Mouse (Mus musculus) ovary, adult 10 weeks (tissue): ENCODE results near the gene Nlrp10. TPM values are rescaled to one million over a fixed set of nuclear protein-coding genes. Genes with fewer than 3 reads are reported as not detected.

ENCODE experiments used
- polyA plus RNA-seq: library from polyadenylated mRNA; stranded (reverse); fragments of 350-450 nt; fragmentation: Illumina TruSeq; extraction: RNeasy Lipid Tissue Mini Kit (QIAGEN cat#74804); gene quantifications from one replicate; pipeline ENCODE4 v1.2.3, GENCODE M21; 2014

Gene Nlrp10
- 14.1 TPM for polyA plus RNA-seq

GRCm38 (mm10) chr7:108929726-108930393 lies at the start of gene Nlrp10:
Gene Nlrp10, minus strand, starts transcription at chr7:108930178.

GRCm38 (mm10) chr7:108950312-108950761 lies 20.4 kb upstream of the Nlrp10 start, which contains the start of gene Tub:
Gene Tub, plus strand, starts transcription at chr7:108950338.

GRCm38 (mm10) chr7:108933794-108934731 lies 4.1 kb upstream of the Nlrp10 start, which contains the start of gene Eif3f:
Gene Eif3f, plus strand, starts transcription at chr7:108934417.

GRCm38 (mm10) chr7:108894320-108894719 lies 35.7 kb downstream of the Nlrp10 start, which contains the start of gene Olfr519:
Gene Olfr519, minus strand, starts transcription at chr7:108894420.

GRCm38 (mm10) chr7:108884906-108885305 lies 45.1 kb downstream of the Nlrp10 start, which contains the start of gene Olfr518:
Gene Olfr518, minus strand, starts transcription at chr7:108885006.

GRCm38 (mm10) chr7:108872279-108872678 lies 57.7 kb downstream of the Nlrp10 start, which contains the start of gene Olfr517:
Gene Olfr517, minus strand, starts transcription at chr7:108872379.

Other genes starting within 250 kb of the Nlrp10 start
- gene Olfr512, start 216.9 kb downstream of the Nlrp10 start, polyA plus RNA-seq: not detected
- gene Olfr513, start 179.2 kb downstream of the Nlrp10 start, polyA plus RNA-seq: not detected
- not detected for gene Olfr514, start 104.2 kb downstream of the Nlrp10 start, polyA plus RNA-seq
- not detected for gene Olfr516, start 79.6 kb downstream of the Nlrp10 start, polyA plus RNA-seq
- gene Olfr517, start 57.8 kb downstream of the Nlrp10 start, polyA plus RNA-seq: not detected
- gene Olfr518, start 45.2 kb downstream of the Nlrp10 start, polyA plus RNA-seq: not detected
- gene Olfr519, start 35.8 kb downstream of the Nlrp10 start, polyA plus RNA-seq: not detected
- 67.3 TPM for gene Eif3f, start 4.2 kb upstream of the Nlrp10 start, polyA plus RNA-seq
- 1.1 TPM for gene Tub, start 20.2 kb upstream of the Nlrp10 start, polyA plus RNA-seq
- 4.7 TPM for gene Ric3, start 153.2 kb upstream of the Nlrp10 start, polyA plus RNA-seq
- gene Lmo1, start 245.0 kb upstream of the Nlrp10 start, polyA plus RNA-seq: not detected